Mouse (Mus musculus) limb, embryonic 11.5 days (tissue): ENCODE results near the gene Syt2. TPM values are rescaled to one million over a fixed set of nuclear protein-coding genes. Genes with fewer than 3 reads are reported as not detected.

Source experiments
- ATAC-seq: fragments of 200-750 bp; cut with Nextera tagmentation; 2 replicates; pipeline ENCODE4 v1.8.0; 2017; ENCODE audit warnings: low read depth; ENCODE audit not compliant: insufficient number of reproducible peaks, low FRiP score, low TSS enrichment
- DNase-seq: peaks from one replicate; pipeline ENCODE4 v3.0.0-alpha.2; 2015; ENCODE audit warnings: low spot score
- H3K27ac ChIP-seq: fragments of 300-500 bp; sonication (generic); replicated peaks from 2 replicates; pipeline ENCODE4 v1.5.1; 2014; ENCODE audit warnings: low read depth, mild to moderate bottlenecking, low read length
- H3K27me3 ChIP-seq: fragments of 300-500 bp; sonication (generic); 2 replicates; pipeline ENCODE4 v1.6.1; 2014; ENCODE audit warnings: mild to moderate bottlenecking, low read length, mixed read lengths; ENCODE audit not compliant: control insufficient read depth, insufficient read depth
- H3K36me3 ChIP-seq: fragments of 300-500 bp; sonication (generic); 2 replicates; pipeline ENCODE4 v1.6.1; 2014; ENCODE audit warnings: mild to moderate bottlenecking, low read length, moderate library complexity, mixed read lengths; ENCODE audit not compliant: control insufficient read depth, insufficient read depth
- H3K4me1 ChIP-seq: fragments of 300-500 bp; sonication (generic); 2 replicates; pipeline ENCODE4 v1.6.1; 2014; ENCODE audit warnings: low read length, mixed read lengths; ENCODE audit not compliant: control insufficient read depth, insufficient read depth
- H3K4me2 ChIP-seq: fragments of 300-500 bp; sonication (generic); 2 replicates; pipeline ENCODE4 v1.6.1; 2014; ENCODE audit warnings: low read depth, mild to moderate bottlenecking, moderate library complexity; ENCODE audit not compliant: severe bottlenecking
- H3K4me3 ChIP-seq: fragments of 300-500 bp; sonication (generic); 2 replicates; pipeline ENCODE4 v1.5.1; 2014; ENCODE audit warnings: low read depth, low read length
- H3K9ac ChIP-seq: fragments of 300-500 bp; sonication (generic); 2 replicates; pipeline ENCODE4 v1.6.1; 2014; ENCODE audit warnings: mild to moderate bottlenecking, low read length
- H3K9me3 ChIP-seq: fragments of 300-500 bp; sonication (generic); 2 replicates; pipeline ENCODE4 v1.6.1; 2016; ENCODE audit warnings: low read length; ENCODE audit not compliant: control insufficient read depth
- WGBS: fragments of 180-500 bp; shearing (Covaris S2); extraction: QIAGEN DNeasy Blood & Tissue Kit; methylation state at CpG from one replicate; pipeline ENCODE4 v1.1.7; 2014; 5-methylcytosine and 5-hydroxymethylcytosine counted together
- polyA plus RNA-seq: library from polyadenylated mRNA; unstranded; fragments of >200 nt; fragmentation: Nextera tagmentation; extraction: Ambion mirVana; gene quantifications from 2 replicates; pipeline ENCODE4 v1.2.1, GENCODE M21; 2014

Syt2 gene
- polyA plus RNA-seq, 1 experiment from 2014 or later = 0.28 TPM

- Histone ChIP-seq H3K4me1 (no peaks in the 10 kb centered on the region), H3K27me3 (no peaks in the 10 kb centered on the region), H3K9ac (no peak overlapping the region), H3K9me3 (no peaks in the 10 kb centered on the region), H3K36me3 (peaks cover 30% of the 10 kb centered on the region), H3K4me3 (no peak overlapping the region), H3K4me2 (no peak overlapping the region), H3K27ac (no peak overlapping the region)
- DNase-seq (no peak), ATAC-seq (no peak)
- 96% methylated on average over 2 of the region's 2 CpGs for WGBS
Observed at GRCm38 (mm10) chr1:134614988-134615387, 31.5 kb upstream of the Syt2 start.

- Histone ChIP-seq H3K27me3 (no peaks in the 10 kb centered on the region), H3K27ac (no peak overlapping the region), H3K4me3 (no peak overlapping the region), H3K4me1 (no peaks in the 10 kb centered on the region), H3K4me2 (no peak overlapping the region), H3K36me3 (peaks cover 38% of the 10 kb centered on the region), H3K9ac (no peak overlapping the region), H3K9me3 (no peaks in the 10 kb centered on the region)
- DNase-seq = no peak
- 90% methylated on average over 9 of the region's 9 CpGs for WGBS
- ATAC-seq = no peak
Observed at GRCm38 (mm10) chr1:134617656-134618055, 28.8 kb upstream of the Syt2 start.

GRCm38 (mm10) chr1:134625325-134625724, 21.2 kb upstream of the Syt2 start:
- Histone ChIP-seq H3K36me3 (peaks cover 30% of the 10 kb centered on the region), H3K27me3 (no peaks in the 10 kb centered on the region), H3K4me2 (no peak overlapping the region), H3K9ac (no peak overlapping the region), H3K9me3 (no peaks in the 10 kb centered on the region), H3K4me3 (no peak overlapping the region), H3K4me1 (no peaks in the 10 kb centered on the region), H3K27ac (no peak overlapping the region)
- no peak for DNase-seq
- 93% methylated on average over 4 of the region's 4 CpGs for WGBS
- ATAC-seq = no peak

GRCm38 (mm10) chr1:134629455-134629854, 17.0 kb upstream of the Syt2 start:
- ATAC-seq (no peak), DNase-seq (no peak)
- Histone ChIP-seq H3K4me3 (no peak overlapping the region), H3K27me3 (no peaks in the 10 kb centered on the region), H3K9me3 (no peaks in the 10 kb centered on the region), H3K4me1 (no peaks in the 10 kb centered on the region), H3K4me2 (no peak overlapping the region), H3K9ac (no peak overlapping the region), H3K36me3 (peaks cover 30% of the 10 kb centered on the region), H3K27ac (no peak overlapping the region)
- 94% methylated on average over 10 of the region's 10 CpGs for WGBS

- no peak overlapping the region for H3K4me3 ChIP-seq
- no peaks in the 10 kb centered on the region for H3K9me3 ChIP-seq
- 82% methylated on average over 7 of the region's 7 CpGs for WGBS
- DNase-seq (no peak), ATAC-seq (no peak)
- no peak overlapping the region for H3K9ac ChIP-seq
- H3K36me3 ChIP-seq = peaks cover 18% of the 10 kb centered on the region
- H3K27me3 ChIP-seq = no peaks in the 10 kb centered on the region
- no peak overlapping the region for H3K27ac ChIP-seq
- H3K4me1 ChIP-seq = peaks cover 2% of the 10 kb centered on the region; the same call in 1 of the 2 replicates
- H3K4me2 ChIP-seq = no peak overlapping the region
Observed at GRCm38 (mm10) chr1:134634296-134634695, 12.2 kb upstream of the Syt2 start.

- Histone ChIP-seq H3K9ac (no peak overlapping the region), H3K27ac (no peak overlapping the region), H3K4me1 (peaks cover 2% of the 10 kb centered on the region; the same call in 1 of the 2 replicates), H3K36me3 (peaks cover 2% of the 10 kb centered on the region; the same call in 1 of the 2 replicates), H3K9me3 (no peaks in the 10 kb centered on the region), H3K4me2 (no peak overlapping the region), H3K4me3 (no peak overlapping the region), H3K27me3 (no peaks in the 10 kb centered on the region)
- ATAC-seq (no peak), DNase-seq (no peak)
- 85% methylated on average over 3 of the region's 3 CpGs for WGBS
Observed at GRCm38 (mm10) chr1:134636245-134636644, 10.2 kb upstream of the Syt2 start.

GRCm38 (mm10) chr1:134636684-134637083, 9.8 kb upstream of the Syt2 start:
- H3K27me3 ChIP-seq = no peaks in the 10 kb centered on the region
- no peak overlapping the region for H3K4me2 ChIP-seq
- H3K4me1 ChIP-seq = peaks cover 2% of the 10 kb centered on the region; the same call in 1 of the 2 replicates
- no peaks in the 10 kb centered on the region for H3K9me3 ChIP-seq
- no peak overlapping the region for H3K9ac ChIP-seq
- WGBS = 15% methylated on average over 3 of the region's 3 CpGs
- no peak overlapping the region for H3K27ac ChIP-seq
- ATAC-seq (no peak; the same call in 1 of the 2 replicates), DNase-seq (no peak)
- no peak overlapping the region for H3K4me3 ChIP-seq
- peaks cover 2% of the 10 kb centered on the region; the same call in 1 of the 2 replicates for H3K36me3 ChIP-seq

- no peak overlapping the region for H3K9ac ChIP-seq
- DNase-seq (no peak), ATAC-seq (no peak)
- no peak overlapping the region for H3K4me2 ChIP-seq
- WGBS = 45% methylated on average over 3 of the region's 3 CpGs
- no peak overlapping the region for H3K27ac ChIP-seq
- H3K4me3 ChIP-seq = no peak overlapping the region
- H3K9me3 ChIP-seq = no peaks in the 10 kb centered on the region
- H3K36me3 ChIP-seq = peaks cover 2% of the 10 kb centered on the region; the same call in 1 of the 2 replicates
- H3K4me1 ChIP-seq = peaks cover 2% of the 10 kb centered on the region; the same call in 1 of the 2 replicates
- H3K27me3 ChIP-seq = no peaks in the 10 kb centered on the region; the same call in 1 of the 2 replicates
Observed at GRCm38 (mm10) chr1:134638041-134638440, 8.4 kb upstream of the Syt2 start.

GRCm38 (mm10) chr1:134638522-134638921, 8.0 kb upstream of the Syt2 start:
- Histone ChIP-seq H3K4me2 (no peak overlapping the region), H3K4me1 (peaks cover 2% of the 10 kb centered on the region; the same call in 1 of the 2 replicates), H3K36me3 (peaks cover 2% of the 10 kb centered on the region; the same call in 1 of the 2 replicates), H3K27me3 (no peaks in the 10 kb centered on the region; the same call in 1 of the 2 replicates), H3K9me3 (no peaks in the 10 kb centered on the region), H3K27ac (no peak overlapping the region), H3K9ac (no peak overlapping the region), H3K4me3 (no peak overlapping the region)
- no peak for ATAC-seq
- peak; percentile 72 for DNase-seq
- WGBS = 39% methylated on average over 7 of the region's 7 CpGs
